Mouse (Mus musculus): ENCODE data around the gene Slbp. TPM values are rescaled to one million over a fixed set of nuclear protein-coding genes. Genes with fewer than 3 reads are reported as not detected.

Slbp gene
- polyA plus RNA-seq, 1 experiment from 2014 or later, result 81.2 TPM

GRCm38 (mm10) chr5:33638826-33639225 lies 13.5 kb downstream of the Slbp start:
- no peaks in the 10 kb centered on the region for H3K9me3 ChIP-seq (ENCODE audit: low read length)
- no peaks in the 10 kb centered on the region for H3K4me1 ChIP-seq (ENCODE audit: insufficient read depth, low read depth, low read length)
- ATAC-seq (no peak), DNase-seq (ENCODE audit: low spot score) (no peak)
- TF ChIP-seq CTCF (IDR thresholded peaks at IDR 0.05) (no peak), EP300 (IDR thresholded peaks at IDR 0.05) (no peak)
- no peak overlapping the region; the same call in 1 of the 2 replicates for H3K9ac ChIP-seq (replicated peaks; ENCODE audit: low read depth)
- H3K27ac ChIP-seq (ENCODE audit: low read length), result no peak overlapping the region
- H3K36me3 ChIP-seq (ENCODE audit: insufficient read depth, low read length), result peaks cover 20% of the 10 kb centered on the region
- no peak overlapping the region for H3K4me2 ChIP-seq (replicated peaks; ENCODE audit: low read depth, low read length)
- WGBS, result 44% methylated on average over 4 of the region's 4 CpGs
- no peaks in the 10 kb centered on the region for H3K27me3 ChIP-seq (replicated peaks; ENCODE audit: insufficient read depth, low read length)
- no peak overlapping the region for H3K4me3 ChIP-seq (ENCODE audit: low read depth, low read length)

GRCm38 (mm10) chr5:33637606-33638350 lies 14.6 kb downstream of the Slbp start:
- H3K9ac ChIP-seq (replicated peaks; ENCODE audit: low read depth), result no peak overlapping the region
- TF ChIP-seq EP300 (IDR thresholded peaks at IDR 0.05), result no peak
- no peak for TF ChIP-seq CTCF (IDR thresholded peaks at IDR 0.05)
- WGBS, result 77% methylated on average over 3 of the region's 3 CpGs
- H3K4me1 ChIP-seq (ENCODE audit: insufficient read depth, low read depth, low read length), result no peaks in the 10 kb centered on the region
- H3K27ac ChIP-seq (ENCODE audit: low read length), result no peak overlapping the region
- ATAC-seq (no peak), DNase-seq (ENCODE audit: low spot score) (no peak)
- peaks cover 9% of the 10 kb centered on the region; the same call in 1 of the 2 replicates for H3K36me3 ChIP-seq (ENCODE audit: insufficient read depth, low read length)
- no peak overlapping the region for H3K4me2 ChIP-seq (replicated peaks; ENCODE audit: low read depth, low read length)
- no peak overlapping the region for H3K4me3 ChIP-seq (ENCODE audit: low read depth, low read length)
- no peaks in the 10 kb centered on the region for H3K27me3 ChIP-seq (replicated peaks; ENCODE audit: insufficient read depth, low read length)
- H3K9me3 ChIP-seq (ENCODE audit: low read length), result no peaks in the 10 kb centered on the region

GRCm38 (mm10) chr5:33635361-33635760 lies 17.0 kb downstream of the Slbp start:
- H3K27ac ChIP-seq (ENCODE audit: low read length), result no peak overlapping the region
- H3K4me2 ChIP-seq (replicated peaks; ENCODE audit: low read depth, low read length), result no peak overlapping the region
- H3K27me3 ChIP-seq (replicated peaks; ENCODE audit: insufficient read depth, low read length), result no peaks in the 10 kb centered on the region
- WGBS, result 86% methylated on average over 3 of the region's 3 CpGs
- H3K9ac ChIP-seq (replicated peaks; ENCODE audit: low read depth), result no peak overlapping the region
- H3K9me3 ChIP-seq (ENCODE audit: low read length), result no peaks in the 10 kb centered on the region
- H3K4me3 ChIP-seq (ENCODE audit: low read depth, low read length), result no peak overlapping the region
- ATAC-seq, result no peak
- H3K4me1 ChIP-seq (ENCODE audit: insufficient read depth, low read depth, low read length), result peaks cover 3% of the 10 kb centered on the region; the same call in 1 of the 2 replicates
- no peak for DNase-seq (ENCODE audit: low spot score)
- TF ChIP-seq EP300 (IDR thresholded peaks at IDR 0.05) (no peak), CTCF (IDR thresholded peaks at IDR 0.05) (no peak)
- peaks cover 2% of the 10 kb centered on the region; the same call in 1 of the 2 replicates for H3K36me3 ChIP-seq (ENCODE audit: insufficient read depth, low read length)

GRCm38 (mm10) chr5:33632526-33632925 lies 19.8 kb downstream of the Slbp start:
- Histone ChIP-seq H3K36me3 (ENCODE audit: insufficient read depth, low read length) (peaks cover 2% of the 10 kb centered on the region; the same call in 1 of the 2 replicates), H3K4me2 (replicated peaks; ENCODE audit: low read depth, low read length) (no peak overlapping the region), H3K4me3 (ENCODE audit: low read depth, low read length) (no peak overlapping the region), H3K4me1 (ENCODE audit: insufficient read depth, low read depth, low read length) (peaks cover 8% of the 10 kb centered on the region; the same call in 1 of the 2 replicates), H3K27ac (ENCODE audit: low read length) (no peak overlapping the region), H3K9me3 (ENCODE audit: low read length) (no peaks in the 10 kb centered on the region), H3K9ac (replicated peaks; ENCODE audit: low read depth) (no peak overlapping the region), H3K27me3 (replicated peaks; ENCODE audit: insufficient read depth, low read length) (no peaks in the 10 kb centered on the region)
- TF ChIP-seq EP300 (IDR thresholded peaks at IDR 0.05), result no peak
- no peak for TF ChIP-seq CTCF (IDR thresholded peaks at IDR 0.05)
- 82% methylated on average over 1 of the region's 1 CpGs for WGBS
- DNase-seq (ENCODE audit: low spot score) (no peak), ATAC-seq (no peak)

- peak overlapping the region; percentile 82 for H3K27ac ChIP-seq (ENCODE audit: low read length)
- H3K36me3 ChIP-seq (ENCODE audit: insufficient read depth, low read length), result no peaks in the 10 kb centered on the region
- peak; percentile 15 for DNase-seq (ENCODE audit: low spot score)
- no peak for TF ChIP-seq EP300 (IDR thresholded peaks at IDR 0.05)
- TF ChIP-seq CTCF (IDR thresholded peaks at IDR 0.05), result no peak
- peaks cover 8% of the 10 kb centered on the region; the same call in 1 of the 2 replicates for H3K4me1 ChIP-seq (ENCODE audit: insufficient read depth, low read depth, low read length)
- no peaks in the 10 kb centered on the region for H3K27me3 ChIP-seq (replicated peaks; ENCODE audit: insufficient read depth, low read length)
- peak overlapping the region; percentile 80; the same call in 1 of the 2 replicates for H3K4me3 ChIP-seq (ENCODE audit: low read depth, low read length)
- 52% methylated on average over 4 of the region's 4 CpGs for WGBS
- peak overlapping the region; percentile 91; the same call in 1 of the 2 replicates for H3K4me2 ChIP-seq (replicated peaks; ENCODE audit: low read depth, low read length)
- 0 out of 2 replicates have a peak overlapping the region, but pooled peaks have one; percentile 48 for H3K9ac ChIP-seq (replicated peaks; ENCODE audit: low read depth)
- ATAC-seq, result no peak
- H3K9me3 ChIP-seq (ENCODE audit: low read length), result no peaks in the 10 kb centered on the region
Observed at GRCm38 (mm10) chr5:33630615-33631014, 21.8 kb downstream of the Slbp start.

GRCm38 (mm10) chr5:33630061-33630460 lies 22.3 kb downstream of the Slbp start:
- Histone ChIP-seq H3K4me3 (ENCODE audit: low read depth, low read length) (peak overlapping the region; percentile 80), H3K27ac (ENCODE audit: low read length) (peak overlapping the region; percentile 82), H3K27me3 (replicated peaks; ENCODE audit: insufficient read depth, low read length) (no peaks in the 10 kb centered on the region), H3K4me1 (ENCODE audit: insufficient read depth, low read depth, low read length) (peaks cover 8% of the 10 kb centered on the region; the same call in 1 of the 2 replicates), H3K36me3 (ENCODE audit: insufficient read depth, low read length) (no peaks in the 10 kb centered on the region), H3K9ac (replicated peaks; ENCODE audit: low read depth) (peak overlapping the region; percentile 48), H3K9me3 (ENCODE audit: low read length) (no peaks in the 10 kb centered on the region), H3K4me2 (replicated peaks; ENCODE audit: low read depth, low read length) (peak overlapping the region; percentile 91)
- ATAC-seq (peak; percentile 40), DNase-seq (ENCODE audit: low spot score) (peak; percentile 77)
- TF ChIP-seq EP300 (IDR thresholded peaks at IDR 0.05) (no peak), CTCF (IDR thresholded peaks at IDR 0.05) (no peak)
- WGBS, result 2% methylated on average over 9 of the region's 9 CpGs

All from lung, postnatal 0 days (tissue).